Mouse (Mus musculus) erythroblast, embryonic 14.5 days (primary cell): ENCODE data around the gene Teddm3. TPM values are rescaled to one million over a fixed set of nuclear protein-coding genes. Genes with fewer than 3 reads are reported as not detected.
"Not testable (repeated sequence)": the region's sequence is repeated elsewhere in the genome, so short reads cannot be mapped to it uniquely, and the experiment has no call there.

Source experiments
- H3K27me3 ChIP-seq: 2 replicates; pipeline ENCODE4 v1.6.1; 2012; ENCODE audit warnings: inconsistent platforms; ENCODE audit not compliant: control insufficient read depth
- H3K36me3 ChIP-seq: 2 replicates; pipeline ENCODE4 v1.6.1; 2012; ENCODE audit warnings: mild to moderate bottlenecking, inconsistent platforms; ENCODE audit not compliant: control insufficient read depth
- H3K4me1 ChIP-seq: 2 replicates; pipeline ENCODE4 v1.6.1; 2012; ENCODE audit warnings: inconsistent platforms; ENCODE audit not compliant: control insufficient read depth
- H3K4me3 ChIP-seq: replicated peaks from 2 replicates; pipeline ENCODE3; 2012; ENCODE audit warnings: moderate library complexity, mild to moderate bottlenecking, inconsistent platforms
- H3K9me3 ChIP-seq: 2 replicates; pipeline ENCODE4 v1.6.1; 2012; ENCODE audit warnings: low read length, inconsistent platforms, mixed read lengths; ENCODE audit not compliant: control insufficient read depth
- GATA1 ChIP-seq: IDR thresholded peaks from 2 replicates; pipeline ENCODE4 v1.6.1; 2012; ENCODE audit warnings: low read length, inconsistent platforms, mixed read lengths
- TAL1 ChIP-seq: IDR thresholded peaks from 3 replicates; pipeline ENCODE4 v1.6.1; 2012; ENCODE audit warnings: low read length, inconsistent platforms, mixed read lengths
- polyA plus RNA-seq: library from polyadenylated mRNA; stranded (reverse); fragments of >175 nt; gene quantifications from 2 replicates; pipeline ENCODE4 v1.2.3, GENCODE M21; 2012

Gene Teddm3
- polyA plus RNA-seq, 1 experiment: not detected

- no peaks in the 10 kb centered on the region for H3K36me3 ChIP-seq
- H3K4me3 ChIP-seq: no peak overlapping the region
- no peaks in the 10 kb centered on the region for H3K4me1 ChIP-seq
- H3K9me3 ChIP-seq: no peaks in the 10 kb centered on the region
- H3K27me3 ChIP-seq: no peaks in the 10 kb centered on the region
- no peak for TF ChIP-seq GATA1
- no peak for TF ChIP-seq TAL1
These were observed 37.8 kb upstream of the Teddm3 start for GRCm38 (mm10) chr16:21191569-21191968.

GRCm38 (mm10) chr16:21188345-21188744 is 34.5 kb upstream of the Teddm3 start:
- no peaks in the 10 kb centered on the region for H3K27me3 ChIP-seq
- no peak for TF ChIP-seq GATA1
- no peak for TF ChIP-seq TAL1
- no peak overlapping the region for H3K4me3 ChIP-seq
- H3K9me3 ChIP-seq: no peaks in the 10 kb centered on the region
- no peaks in the 10 kb centered on the region for H3K4me1 ChIP-seq
- H3K36me3 ChIP-seq: no peaks in the 10 kb centered on the region

GRCm38 (mm10) chr16:21187568-21187967 is 33.8 kb upstream of the Teddm3 start:
- no peaks in the 10 kb centered on the region for H3K4me1 ChIP-seq
- H3K36me3 ChIP-seq: no peaks in the 10 kb centered on the region
- H3K4me3 ChIP-seq: no peak overlapping the region
- H3K9me3 ChIP-seq: no peaks in the 10 kb centered on the region
- no peak for TF ChIP-seq GATA1
- TF ChIP-seq TAL1: no peak
- no peaks in the 10 kb centered on the region for H3K27me3 ChIP-seq

DNA sequence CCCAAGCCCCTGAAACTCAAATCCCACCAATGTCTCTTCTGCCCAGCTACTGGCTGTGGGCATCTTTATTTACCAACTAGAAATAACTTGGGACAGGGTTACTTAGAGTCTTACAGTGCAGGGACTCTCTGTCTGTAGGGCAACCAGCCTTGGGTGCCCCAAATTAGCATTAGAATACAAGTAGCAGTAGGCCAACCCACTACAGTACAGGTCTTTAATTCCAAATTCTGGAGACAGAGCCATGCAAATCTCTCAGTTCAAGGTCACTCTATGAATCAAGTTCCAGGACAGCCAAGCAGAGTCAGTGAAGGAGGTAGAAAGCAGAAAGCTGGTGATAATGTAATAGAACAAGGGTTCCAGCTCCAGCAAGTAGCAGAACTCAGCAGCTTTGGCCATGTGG is 30.9 kb upstream of the Teddm3 start:
- H3K36me3 ChIP-seq: no peaks in the 10 kb centered on the region
- no peaks in the 10 kb centered on the region for H3K4me1 ChIP-seq
- no peaks in the 10 kb centered on the region for H3K27me3 ChIP-seq
- H3K9me3 ChIP-seq: 0 out of 2 replicates have a peak, but pooled peaks cover 2% of the 10 kb centered on the region
- TF ChIP-seq TAL1 (no peak), GATA1 (no peak)
- no peak overlapping the region for H3K4me3 ChIP-seq

- no peak for TF ChIP-seq GATA1
- no peak for TF ChIP-seq TAL1
These were observed 28.3 kb upstream of the Teddm3 start for GRCm38 (mm10) chr16:21182108-21182507.

DNA sequence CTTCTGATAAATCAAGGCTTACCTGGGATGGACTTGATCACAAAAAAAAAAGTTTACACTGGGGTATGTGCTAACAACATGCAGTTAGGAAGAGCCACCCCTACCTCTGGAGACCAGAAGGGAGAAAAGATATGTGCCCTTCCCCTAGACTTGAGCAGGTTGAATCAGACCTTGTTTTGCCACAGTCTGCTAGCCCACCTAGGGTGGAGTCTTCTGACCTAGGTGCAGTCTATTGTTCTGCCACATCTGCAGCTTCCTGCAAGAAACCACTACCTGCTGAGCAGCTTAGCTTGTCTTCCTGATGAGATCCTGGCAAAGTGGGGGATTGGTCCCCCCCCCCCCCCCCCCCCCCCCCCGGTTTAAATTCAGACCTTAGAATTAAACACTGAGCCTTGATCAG is 21.4 kb upstream of the Teddm3 start:
- no peaks in the 10 kb centered on the region for H3K36me3 ChIP-seq
- H3K4me3 ChIP-seq: no peak overlapping the region
- no peaks in the 10 kb centered on the region for H3K4me1 ChIP-seq
- H3K9me3 ChIP-seq: 0 out of 2 replicates have a peak, but pooled peaks cover 6% of the 10 kb centered on the region
- no peaks in the 10 kb centered on the region for H3K27me3 ChIP-seq
- TF ChIP-seq TAL1 (no peak), GATA1 (no peak)

More at GRCm38 (mm10) chr16:21182108-21182507, 28.3 kb upstream of the Teddm3 start:
- H3K9me3 ChIP-seq: 0 out of 2 replicates have a peak, but pooled peaks cover 2% of the 10 kb centered on the region
- no peaks in the 10 kb centered on the region for H3K36me3 ChIP-seq
- H3K4me3 ChIP-seq: no peak overlapping the region
- no peaks in the 10 kb centered on the region for H3K27me3 ChIP-seq
- H3K4me1 ChIP-seq: no peaks in the 10 kb centered on the region

DNA sequence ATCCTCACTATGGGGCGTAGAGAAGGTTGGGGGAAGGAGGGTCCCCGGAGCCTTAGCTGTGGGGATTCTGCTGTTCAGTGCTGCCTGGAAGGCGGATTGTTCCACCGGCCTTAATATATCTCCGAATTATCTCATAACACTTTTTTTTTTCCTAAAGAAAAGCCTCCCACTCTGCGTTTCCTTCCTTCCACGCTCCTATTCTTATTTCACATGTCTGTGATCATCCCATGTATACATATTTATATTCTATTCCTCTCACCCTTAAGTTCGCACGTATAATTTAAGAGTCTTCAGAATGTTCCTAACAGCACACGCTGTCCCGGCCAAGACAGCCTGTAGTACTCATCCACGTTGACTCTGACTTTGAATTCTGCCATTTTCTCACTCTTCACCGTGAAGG is 14.9 kb upstream of the Teddm3 start:
- TF ChIP-seq GATA1: no peak
- no peak for TF ChIP-seq TAL1
- H3K9me3 ChIP-seq: 0 out of 2 replicates have a peak, but pooled peaks cover 5% of the 10 kb centered on the region
- no peaks in the 10 kb centered on the region for H3K27me3 ChIP-seq
- no peaks in the 10 kb centered on the region for H3K36me3 ChIP-seq
- H3K4me1 ChIP-seq: no peaks in the 10 kb centered on the region
- H3K4me3 ChIP-seq: no peak overlapping the region

- H3K4me1 ChIP-seq, H3K36me3 ChIP-seq, H3K9me3 ChIP-seq, H3K4me3 ChIP-seq, H3K27me3 ChIP-seq: not testable (repeated sequence)
These were observed 11.8 kb upstream of the Teddm3 start for GRCm38 (mm10) chr16:21165343-21166220.

GRCm38 (mm10) chr16:21163423-21163822 is 9.6 kb upstream of the Teddm3 start:
- H3K4me1 ChIP-seq, H3K9me3 ChIP-seq, H3K27me3 ChIP-seq, H3K4me3 ChIP-seq, H3K36me3 ChIP-seq: not testable (repeated sequence)

DNA sequence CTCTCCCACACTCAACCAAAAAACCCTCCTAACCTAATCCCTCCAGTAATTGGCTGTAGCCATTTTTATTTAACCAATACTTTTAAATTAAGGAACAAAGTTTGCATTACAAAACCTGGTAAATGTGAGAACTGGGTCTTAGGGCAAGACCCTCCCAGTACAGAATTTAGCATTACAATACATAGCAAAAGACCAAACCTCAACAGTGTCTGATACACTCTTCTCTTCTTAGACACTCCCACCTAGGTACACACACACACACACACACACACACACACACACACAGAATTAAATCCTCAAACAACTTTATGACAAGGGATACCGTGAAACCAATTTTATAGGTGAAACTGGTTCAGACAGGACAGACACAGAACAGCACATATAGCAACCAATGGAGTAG is 5.4 kb upstream of the Teddm3 start:
- not testable (repeated sequence) for H3K9me3 ChIP-seq, H3K4me3 ChIP-seq, H3K27me3 ChIP-seq, H3K36me3 ChIP-seq, H3K4me1 ChIP-seq

GRCm38 (mm10) chr16:21156261-21156660 is 2.5 kb upstream of the Teddm3 start:
- H3K27me3 ChIP-seq, H3K36me3 ChIP-seq, H3K4me1 ChIP-seq, H3K9me3 ChIP-seq, H3K4me3 ChIP-seq: not testable (repeated sequence)
